8 mouse cellular contexts compared by ENCODE assay signal in the genomic region with DNA sequence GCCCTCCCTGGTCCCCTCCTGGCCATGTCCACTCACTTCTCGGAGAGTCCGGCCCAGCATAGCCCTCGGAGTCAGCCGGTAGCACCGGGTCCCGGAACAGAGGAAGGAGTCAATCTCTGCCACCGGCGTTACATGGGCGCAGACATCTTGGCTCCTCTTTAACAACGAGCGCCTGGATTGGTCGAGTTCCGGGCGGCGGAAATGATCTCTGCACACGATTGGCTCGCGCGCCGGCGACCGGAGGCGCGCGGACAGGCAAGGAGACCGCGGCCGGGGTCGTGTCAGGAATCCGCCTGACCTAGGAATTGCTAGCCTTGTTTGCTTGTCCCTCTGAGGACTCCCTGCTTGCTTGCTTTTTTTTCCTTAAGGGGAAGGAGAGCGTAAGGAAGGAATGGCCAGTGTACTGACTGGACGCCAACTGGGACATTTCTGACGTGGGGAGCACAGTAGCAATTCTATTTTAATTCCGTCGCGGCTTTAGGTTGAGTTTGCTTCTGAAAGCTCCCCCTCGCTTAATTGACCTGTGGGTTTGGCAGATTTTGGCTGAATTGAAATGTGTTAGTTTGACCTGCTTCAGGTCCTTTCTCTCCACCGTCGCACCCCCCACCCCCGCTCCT. TPM values are rescaled to one million over a fixed set of nuclear protein-coding genes. Genes with fewer than 3 reads are reported as not detected.
DNase-seq lines count a peak whose midpoint lies in the region; ATAC-seq and TF ChIP-seq lines count a peak whose summit lies in the region.

TSS of gene Qrsl1 (minus strand) at position 168 of the 617 bp plus-strand sequence.
TSS of gene Rtn4ip1 (plus strand) at position 230 of the 617 bp plus-strand sequence.

- 1% methylated on average over 40 of the region's 40 CpGs for WGBS in hindbrain, postnatal 0 days

- peak; percentile 98 for ATAC-seq in common myeloid progenitor, adult 5-6 weeks (replicated peaks; ENCODE audit: low read depth, poor library complexity, severe bottlenecking)
- peak; percentile 99 for ATAC-seq in hindbrain, postnatal 0 days
- ATAC-seq in megakaryocyte, adult 5-6 weeks (ENCODE audit: poor library complexity, severe bottlenecking): peak; percentile 99

- H3K36me3 ChIP-seq in hindbrain, postnatal 0 days (ENCODE audit: insufficient read depth, low read length): no peaks in the 10 kb centered on the region

- no peaks in the 10 kb centered on the region for H3K9me3 ChIP-seq in hindbrain, postnatal 0 days (ENCODE audit: low read length)

- DNase-seq in ZHBTc4 (ENCODE audit: low read depth, low spot score): peak; percentile 96
- peak; percentile 94 for DNase-seq in gastrocnemius, adult 2 months
- peak; percentile 96 for DNase-seq in hindbrain, postnatal 0 days (ENCODE audit: low spot score)
- peak; percentile 94 to 96 for DNase-seq in left cerebral cortex, adult 2 months (ENCODE audit: extremely low spot score in 1 of 2, low spot score in 2 of 2)
- DNase-seq in right cerebral cortex, adult 2 months (ENCODE audit: low spot score in 2 of 2): peak; percentile 95 to 97
- peak; percentile 93 for DNase-seq in urinary bladder, postnatal 14 days (ENCODE audit: low spot score)

- H3K4me3 ChIP-seq in gastrocnemius, adult 2 months: peak within 1 kb of the TSS; percentile 96
- peak within 1 kb of the TSS; percentile 83 for H3K4me3 ChIP-seq in hindbrain, postnatal 0 days (ENCODE audit: low read length)
- peak within 1 kb of the TSS; percentile 88 for H3K4me3 ChIP-seq in left cerebral cortex, adult 2 months

- no peaks in the 10 kb centered on the region for H3K27me3 ChIP-seq in hindbrain, postnatal 0 days (ENCODE audit: insufficient read depth, low read length)

- peak within 1 kb of the TSS; percentile 84 for H3K4me2 ChIP-seq in hindbrain, postnatal 0 days (ENCODE audit: low read depth, low read length)

- no peak for TF ChIP-seq CTCF in gastrocnemius, adult 2 months (IDR thresholded peaks at IDR 0.05)
- TF ChIP-seq CTCF in hindbrain, postnatal 0 days (IDR thresholded peaks at IDR 0.05; ENCODE audit: low read depth): no peak
- no peak for TF ChIP-seq CTCF in left cerebral cortex, adult 2 months (IDR thresholded peaks at IDR 0.05)

- H3K27ac ChIP-seq in gastrocnemius, adult 2 months: peak within 1 kb of the TSS; percentile 95
- peak within 1 kb of the TSS; percentile 66 for H3K27ac ChIP-seq in hindbrain, postnatal 0 days
- H3K27ac ChIP-seq in left cerebral cortex, adult 2 months: peak within 1 kb of the TSS; percentile 89

- intact Hi-C loops in gastrocnemius, adult 2 months (cut with DNase I): loop anchor here (5.0 kb wide), 1 partner anchor 324 kb away; the partner anchor contains the start of gene Cd24a
- intact Hi-C loops in left cerebral cortex, adult 2 months (cut with DNase I): no loop called here

- H3K4me1 ChIP-seq in hindbrain, postnatal 0 days (ENCODE audit: insufficient read depth, low read length): peaks cover 7% of the 10 kb centered on the region

- H3K9ac ChIP-seq in hindbrain, postnatal 0 days (replicated peaks; ENCODE audit: low read length): peak within 1 kb of the TSS; percentile 66

RNA-seq across cellular contexts. Expression of gene Qrsl1, which starts in this region (rescaled TPM):
- 8.7 and 14.9 TPM in 2 replicates for total RNA-seq in common myeloid progenitor, adult 5-6 weeks (2017)
- total RNA-seq in gastrocnemius, adult 2 months (2021): 10 to 100 TPM; 13.0 to 19.5 TPM
- 16.9 and 19.0 TPM in 2 replicates for total RNA-seq in hindbrain, postnatal 0 days (2014; rRNA removed)
- polyA plus RNA-seq in hindbrain, postnatal 0 days (2015; fragmentation: Nextera tagmentation; extraction: Ambion mirVana): 20.1 and 20.7 TPM in 2 replicates
- 10 to 100 TPM; 12.6 to 14.6 TPM for total RNA-seq in left cerebral cortex, adult 2 months (2021)
- total RNA-seq in megakaryocyte, adult 5-6 weeks (2015): 13.3 and 18.1 TPM in 2 replicates
- total RNA-seq in megakaryocyte, adult 5-6 weeks (2017): 10.2 and 11.2 TPM in 2 replicates

RNA-seq across cellular contexts. Expression of gene Rtn4ip1, which starts in this region (rescaled TPM):
- total RNA-seq in common myeloid progenitor, adult 5-6 weeks (2017): 9.5 and 14.0 TPM in 2 replicates
- 10 to 100 TPM; 19.5 to 37.1 TPM for total RNA-seq in gastrocnemius, adult 2 months (2021)
- 4.2 and 4.4 TPM in 2 replicates for total RNA-seq in hindbrain, postnatal 0 days (2014; rRNA removed)
- 10.4 and 11.7 TPM in 2 replicates for polyA plus RNA-seq in hindbrain, postnatal 0 days (2015; fragmentation: Nextera tagmentation; extraction: Ambion mirVana)
- 10 to 100 TPM; 14.1 TPM for total RNA-seq in left cerebral cortex, adult 2 months (2021)
- total RNA-seq in megakaryocyte, adult 5-6 weeks (2015): 8.7 and 9.1 TPM in 2 replicates
- 4.6 and 8.1 TPM in 2 replicates for total RNA-seq in megakaryocyte, adult 5-6 weeks (2017)

Comparison
In these comparisons a context has a peak if more than half of its experiments do, and no peak if none do; other contexts are left out.
1. Peak in every context shown above with its lines: DNase-seq, ATAC-seq, H3K4me3 ChIP-seq and H3K27ac ChIP-seq.